Mouse (Mus musculus) right cerebral cortex, postnatal 10 days (tissue): ENCODE data around the gene Dnah8.
"Not testable (repeated sequence)": the region's sequence is repeated elsewhere in the genome, so short reads cannot be mapped to it uniquely, and the experiment has no call there.

ENCODE experiments used
- DNase-seq, 2 experiments: peaks; one replicate each; pipeline ENCODE4 v3.0.0; 2021; ENCODE audit warnings: low spot score in 2 of 2

The Dnah8 gene

DNA sequence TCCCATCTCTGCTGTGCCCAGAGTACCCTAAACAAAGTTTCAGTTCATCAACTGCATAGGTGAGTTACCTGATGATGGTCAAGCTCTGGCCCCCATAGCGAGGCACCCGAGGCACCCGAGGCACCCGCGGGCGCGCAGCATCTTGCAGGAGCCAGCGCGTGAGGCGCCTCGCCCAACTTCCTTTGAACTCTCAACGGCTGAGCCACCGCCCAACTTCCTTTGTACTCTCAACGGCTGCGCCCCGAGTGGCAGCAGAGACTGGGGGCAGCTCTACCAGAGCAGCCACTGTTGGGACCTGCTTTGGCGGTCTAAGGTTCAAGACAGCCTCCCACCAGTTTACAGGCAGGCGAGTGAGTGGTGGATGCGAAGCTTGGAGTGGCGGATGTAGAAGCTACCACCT lies at the start of gene Dnah8:
Gene Dnah8, plus strand, starts transcription at position 223 of the 400 bp plus-strand sequence.
- not testable (repeated sequence) for DNase-seq

GRCm38 (mm10) chr17:30574783-30575075 lies 49.4 kb upstream of the Dnah8 start:
- no peak for DNase-seq

DNA sequence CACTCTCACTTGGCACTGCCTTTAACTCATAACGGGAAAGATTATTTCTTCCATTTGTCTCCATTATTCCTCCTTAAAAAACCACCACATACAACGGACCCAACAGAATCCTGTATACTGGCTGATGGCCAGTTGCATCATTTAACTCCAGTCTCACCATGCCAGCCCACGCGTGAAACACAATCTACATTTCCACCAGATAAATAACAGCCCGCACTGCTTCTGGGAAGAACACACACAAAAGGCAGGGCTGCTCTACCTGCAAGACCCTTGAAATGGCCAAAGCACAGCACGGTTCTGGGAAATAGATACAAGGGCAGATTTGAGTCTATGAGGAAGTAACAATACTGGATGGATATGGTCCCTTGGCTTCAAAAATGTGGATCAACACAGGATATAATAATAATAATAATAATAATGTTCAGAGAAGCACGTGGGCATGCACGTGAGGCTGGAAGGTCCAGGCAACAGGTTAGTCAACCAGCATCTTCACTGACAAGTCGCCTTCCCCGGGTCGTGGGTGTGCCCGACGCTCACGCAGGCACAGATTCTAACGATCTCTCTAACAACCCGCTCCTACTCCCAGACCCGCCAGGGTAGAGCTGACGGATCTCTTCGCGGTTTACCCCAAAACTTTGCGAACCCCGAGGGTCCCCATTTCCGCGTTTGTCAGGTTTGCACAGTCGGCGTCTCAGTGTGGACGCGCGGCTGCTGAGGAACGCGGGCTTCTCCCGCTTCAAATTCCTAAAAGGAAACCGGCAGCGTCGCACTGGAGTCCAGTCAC lies 48.8 kb upstream of the Dnah8 start:
- peak; percentile 47 to 81 for DNase-seq

- peak; percentile 96 for DNase-seq
Observed at GRCm38 (mm10) chr17:30575941-30576773, 48.0 kb upstream of the Dnah8 start, which contains the start of gene Btbd9. Gene Btbd9, minus strand, starts transcription at chr17:30576488.

GRCm38 (mm10) chr17:30576946-30577345 lies 47.2 kb upstream of the Dnah8 start:
- no peak for DNase-seq

DNA sequence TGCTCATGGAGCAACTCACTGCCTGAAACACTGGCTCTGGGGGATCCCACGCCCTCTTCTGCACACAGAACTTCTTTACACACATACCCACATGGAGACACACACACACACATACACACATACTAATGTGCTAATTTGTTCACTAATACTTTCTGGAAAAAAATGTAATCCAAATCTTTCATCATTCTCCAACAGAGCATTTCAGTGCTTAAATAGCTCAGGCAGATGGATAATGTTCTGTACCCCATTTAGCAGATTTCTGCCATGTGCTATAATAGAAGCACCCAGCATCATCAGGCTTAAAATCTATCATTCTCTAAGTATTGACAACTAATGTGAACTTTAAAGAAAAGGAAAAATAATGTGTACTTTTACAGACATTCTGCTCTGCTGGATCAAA lies 43.4 kb upstream of the Dnah8 start:
- no peak for DNase-seq

DNA sequence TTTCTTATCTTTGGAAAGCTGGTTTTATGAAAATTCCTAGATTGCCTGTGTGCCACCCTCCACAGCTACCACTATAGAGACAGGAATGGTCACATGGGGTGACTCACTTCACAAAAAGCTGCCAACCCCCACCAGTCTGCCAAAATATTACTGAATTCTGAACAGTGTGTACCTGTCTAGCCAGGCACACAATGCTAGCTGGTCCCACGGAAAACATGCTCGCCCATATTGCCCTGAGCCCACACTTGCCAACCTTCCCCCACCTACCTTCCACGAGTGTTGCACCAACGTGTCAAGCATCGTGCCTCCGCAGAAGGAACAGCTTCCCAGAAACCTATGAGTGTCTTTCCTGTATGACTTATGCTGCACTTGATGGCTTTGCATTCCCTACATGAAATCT lies 43.0 kb upstream of the Dnah8 start:
- DNase-seq, result no peak

- no peak for DNase-seq
Observed at GRCm38 (mm10) chr17:30582313-30582712, 41.8 kb upstream of the Dnah8 start.

DNA sequence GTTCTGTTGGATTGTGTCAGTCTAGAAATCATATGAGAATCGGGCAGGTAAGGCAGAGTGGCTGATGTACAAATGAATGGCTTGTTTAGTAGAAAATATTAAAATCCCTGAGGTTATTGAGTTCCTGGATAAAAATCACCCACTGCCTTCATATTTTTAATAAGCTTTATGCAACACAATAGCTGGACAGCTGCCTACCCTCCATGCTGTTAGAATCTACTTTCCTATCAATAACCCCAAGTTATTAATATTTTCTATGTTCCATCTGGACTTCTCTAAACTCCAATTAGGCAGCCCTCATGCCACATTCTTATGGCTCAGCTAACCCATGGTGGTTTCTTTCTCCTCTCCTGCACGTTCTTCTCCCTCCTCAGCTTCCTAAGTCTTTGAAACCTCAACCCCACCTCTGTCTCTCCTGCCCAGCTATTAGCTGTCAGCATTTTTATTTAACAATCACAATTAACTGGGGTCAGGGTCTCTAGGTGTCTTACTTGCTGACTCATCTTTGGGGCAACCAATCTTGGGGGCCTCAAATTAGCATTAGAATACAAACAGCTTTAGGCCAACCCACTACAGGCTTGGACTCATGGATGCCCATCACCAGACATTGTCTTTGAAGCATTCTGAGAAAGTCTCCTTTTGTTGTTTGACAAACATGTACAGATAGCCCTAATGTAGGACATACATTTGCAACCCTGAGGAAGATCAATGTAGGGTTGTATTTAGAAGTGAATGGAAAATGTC lies 40.7 kb upstream of the Dnah8 start:
- DNase-seq, result no peak

- DNase-seq, result peak; percentile 77 to 78
Observed at GRCm38 (mm10) chr17:30590417-30591198, 33.5 kb upstream of the Dnah8 start.

- DNase-seq, result no peak
Observed at GRCm38 (mm10) chr17:30594407-30594806, 29.7 kb upstream of the Dnah8 start.

DNA sequence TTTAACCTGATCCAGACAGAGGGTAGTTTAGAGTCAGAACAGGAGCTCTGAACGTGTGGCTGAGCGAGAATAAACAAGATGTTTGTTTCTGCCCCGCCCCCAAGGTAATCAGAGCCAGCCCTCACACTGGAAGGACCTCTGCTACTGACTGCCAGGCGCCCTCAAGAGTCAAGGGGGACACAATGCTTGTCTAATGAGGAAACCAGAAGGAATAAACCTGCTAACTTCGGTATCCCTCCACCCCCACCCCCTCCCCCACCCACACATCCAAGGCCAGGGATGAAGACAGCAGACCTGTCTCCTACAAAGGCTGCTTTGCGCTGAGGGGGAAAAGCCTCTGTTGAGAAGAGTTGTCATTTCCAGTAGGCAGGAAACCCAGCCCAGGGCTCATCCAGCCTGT lies 29.3 kb upstream of the Dnah8 start:
- no peak for DNase-seq

DNA sequence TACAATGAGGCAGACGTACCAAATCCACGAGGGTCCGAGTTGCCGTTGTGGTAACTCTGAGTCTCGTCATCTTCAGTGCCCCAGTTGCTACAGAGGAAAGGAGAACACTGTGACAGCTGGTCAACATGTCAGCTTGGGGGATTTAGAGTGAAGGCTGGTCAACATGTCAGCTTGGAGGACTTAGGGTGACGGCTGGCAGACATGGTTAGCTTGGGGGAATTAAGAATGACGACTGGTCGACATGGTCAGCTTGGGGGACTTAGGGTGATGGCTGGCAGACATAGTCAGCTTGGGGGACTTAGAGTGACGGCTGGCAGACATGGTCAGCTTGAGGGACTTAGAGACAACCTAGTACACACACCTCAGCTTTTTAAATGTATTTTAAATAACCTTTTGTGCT lies 26.4 kb upstream of the Dnah8 start:
- no peak for DNase-seq

- DNase-seq, result no peak
Observed at GRCm38 (mm10) chr17:30598300-30598699, 25.9 kb upstream of the Dnah8 start.

DNA sequence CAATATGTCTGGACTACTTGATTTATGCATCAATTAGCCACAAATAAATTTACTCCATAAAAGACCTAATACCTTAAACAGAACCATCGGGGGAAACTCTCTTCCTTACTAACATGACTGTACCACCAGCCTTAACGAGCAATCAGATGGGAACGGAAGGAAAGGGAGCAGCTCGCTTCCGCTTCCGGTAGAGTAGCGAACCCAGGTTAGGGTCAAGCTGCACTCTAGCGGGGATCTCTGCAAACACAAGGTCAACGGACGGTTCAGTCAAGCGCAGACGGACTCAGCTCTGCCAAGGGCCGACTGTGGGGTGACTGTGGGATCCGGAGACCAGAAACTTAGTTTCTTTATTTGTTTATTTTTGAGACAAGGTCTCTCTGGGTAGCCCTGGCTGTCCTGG lies 22.0 kb upstream of the Dnah8 start:
- no peak for DNase-seq

- DNase-seq, result no peak
Observed at GRCm38 (mm10) chr17:30604296-30604695, 19.9 kb upstream of the Dnah8 start.

DNA sequence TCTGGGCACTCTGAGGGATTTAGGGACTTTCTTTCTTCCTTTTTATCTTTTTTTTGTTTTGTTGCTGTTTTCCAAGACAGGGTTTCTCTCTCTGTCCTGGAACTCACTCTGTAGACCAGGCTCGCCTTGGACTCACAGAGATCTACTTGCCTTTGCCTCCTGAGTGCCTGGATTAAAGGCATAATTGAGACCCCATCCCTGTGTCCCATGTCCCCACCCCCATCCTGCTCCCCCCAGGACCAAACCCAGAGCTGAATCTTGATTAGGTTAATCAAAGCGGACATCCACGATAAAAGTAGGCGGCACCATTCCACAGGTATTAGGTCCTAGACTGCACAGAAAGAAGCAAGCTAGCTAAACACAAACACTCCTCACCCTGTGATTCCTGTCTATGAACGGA lies 19.2 kb upstream of the Dnah8 start:
- DNase-seq, result no peak

DNA sequence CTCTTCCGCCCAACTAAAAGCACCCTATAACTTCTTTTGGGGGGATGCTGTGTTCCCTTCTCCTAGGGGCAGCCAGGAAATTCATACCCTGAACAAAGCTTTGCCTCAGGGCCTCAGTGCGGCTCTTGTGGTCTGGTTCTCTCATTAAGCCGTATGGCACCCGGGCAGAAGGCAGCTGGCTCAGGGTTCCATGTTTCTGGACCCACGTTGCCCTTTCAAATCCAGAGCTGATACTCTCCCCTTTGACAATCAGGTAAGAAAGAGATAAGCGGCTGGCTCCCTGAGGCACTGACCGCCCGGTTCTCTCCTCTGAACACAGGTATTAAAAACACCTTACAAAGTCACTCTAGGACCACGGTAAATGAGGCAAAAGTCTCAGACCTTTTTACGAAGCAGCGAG lies 17.9 kb upstream of the Dnah8 start:
- DNase-seq, result no peak

DNA sequence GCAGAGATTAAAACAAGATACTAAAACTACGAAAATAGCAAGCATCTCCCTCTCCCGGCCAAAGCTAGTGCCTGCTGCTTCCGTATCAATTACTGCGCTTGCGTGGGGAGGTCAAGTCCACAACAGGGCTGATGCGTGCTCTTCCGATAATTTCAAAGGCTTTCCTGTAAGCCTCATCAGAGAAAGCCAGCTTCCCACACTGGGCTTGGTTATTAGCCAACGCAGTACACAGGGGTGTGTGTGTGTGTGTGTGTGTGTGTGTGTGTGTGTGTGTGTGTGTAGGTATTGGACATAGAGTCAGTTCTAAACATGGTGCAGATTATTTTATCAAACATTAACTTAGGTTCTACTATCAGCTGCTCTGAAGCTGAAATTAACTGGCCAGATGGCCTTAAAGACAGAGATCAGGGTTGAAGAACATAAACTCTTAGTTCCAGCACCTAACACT lies 17.5 kb upstream of the Dnah8 start:
- DNase-seq, result no peak

- no peak for DNase-seq
Observed at GRCm38 (mm10) chr17:30607330-30607729, 16.8 kb upstream of the Dnah8 start.

DNA sequence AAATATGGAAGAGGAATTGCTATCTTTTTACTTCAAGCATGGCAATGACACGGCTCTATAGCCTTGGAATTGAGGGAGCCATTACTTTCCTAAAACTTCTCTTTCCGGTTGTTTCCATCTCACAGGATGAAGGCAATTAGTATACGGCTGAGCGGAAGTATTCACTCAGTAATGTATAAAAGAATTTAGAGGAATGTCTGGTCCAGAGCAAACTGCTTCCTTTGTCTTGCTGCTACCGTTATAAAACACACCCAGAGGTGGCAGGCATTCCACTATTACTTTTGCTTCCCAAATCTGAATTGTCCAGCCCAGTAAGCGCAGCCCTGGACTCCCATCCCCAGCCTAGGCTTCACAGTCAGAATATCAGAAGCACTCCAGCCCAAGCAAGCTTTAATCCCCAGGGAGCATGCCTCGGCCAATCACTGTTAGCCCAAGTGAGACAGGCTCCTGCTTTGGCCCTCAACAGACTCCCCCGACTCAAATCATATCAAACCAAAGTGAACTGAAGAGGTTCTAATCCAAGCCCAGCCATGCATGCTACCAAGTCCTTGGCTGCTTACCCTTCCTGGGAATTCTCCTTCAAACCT lies 16.2 kb upstream of the Dnah8 start:
- DNase-seq, result no peak
